Mouse (Mus musculus): Measurements from ENCODE around the gene Blvrb. TPM values are rescaled to one million over a fixed set of nuclear protein-coding genes. Genes with fewer than 3 reads are reported as not detected.

The Blvrb gene
- total and polyA plus RNA-seq, 3 experiments, result 210 to 245 TPM; not detected in 1

- H3K27ac ChIP-seq (ENCODE audit: control insufficient read depth, low read depth, low read length), result peak overlapping the region; percentile 62
- peaks cover 0 to 39% of the 10 kb centered on the region in 2 experiments; a peak in 2 of 4 replicates for H3K36me3 ChIP-seq (ENCODE audit: control insufficient read depth in 1 of 2, insufficient read depth in 2 of 2, low read length in 2 of 2)
- H3K4me1 ChIP-seq (ENCODE audit: control insufficient read depth in 1 of 2, insufficient read depth in 2 of 2, low read length in 2 of 2), result peaks cover 14 to 32% of the 10 kb centered on the region in 2 experiments
- H3K9me3 ChIP-seq (replicated peaks; ENCODE audit: insufficient read depth, low read length), result no peaks in the 10 kb centered on the region
- H3K4me3 ChIP-seq (ENCODE audit: control insufficient read depth in 1 of 2, insufficient read depth in 1 of 2, low read depth in 2 of 2, low read length in 2 of 2), result peak overlapping the region; percentile 57 to 74
- peak overlapping the region; percentile 66 for H3K9ac ChIP-seq (ENCODE audit: control insufficient read depth, low read depth, low read length, poor library complexity, severe bottlenecking)
- TF ChIP-seq POLR2AphosphoS2 (IDR thresholded peaks at IDR 0.05; ENCODE audit: low read length), result no peak
- no peak for TF ChIP-seq GABPA (IDR thresholded peaks at IDR 0.05; ENCODE audit: low read depth, low read length)
- TF ChIP-seq CHD1 (IDR thresholded peaks at IDR 0.05; ENCODE audit: low read depth, low read length), result peak; percentile 90; the same call in 1 of the 2 replicates
- no peak for TF ChIP-seq NRF1 (IDR thresholded peaks at IDR 0.05; ENCODE audit: insufficient read depth, low read depth, low read length, poor library complexity, severe bottlenecking)
- TF ChIP-seq MAX (IDR thresholded peaks at IDR 0.05; ENCODE audit: low read length), result no peak
- TF ChIP-seq KAT2A (conservative IDR thresholded peaks at IDR 0.05; ENCODE audit: low read depth, low read length), result no peak
- TF ChIP-seq GATA1 (IDR thresholded peaks at IDR 0.05; ENCODE audit: low read depth, low read length), result no peak
- no peak for TF ChIP-seq CTCF (IDR thresholded peaks at IDR 0.05 in 2 of 3, conservative IDR thresholded peaks at IDR 0.05 in 1 of 3; ENCODE audit: control insufficient read depth in 1 of 3, insufficient read depth in 1 of 3, low read depth in 2 of 3, low read length in 3 of 3, poor library complexity in 1 of 3, severe bottlenecking in 1 of 3)
- TF ChIP-seq POLR2A (IDR thresholded peaks at IDR 0.05; ENCODE audit: control insufficient read depth in 1 of 2, insufficient read depth in 1 of 2, low read depth in 1 of 2, low read length in 2 of 2, poor library complexity in 1 of 2), result no peak
- no peak for TF ChIP-seq USF1 (IDR thresholded peaks at IDR 0.05; ENCODE audit: low read depth, low read length)
- TF ChIP-seq TCF12 (IDR thresholded peaks at IDR 0.05; ENCODE audit: low read depth, low read length), result no peak
- TF ChIP-seq ZNF384 (IDR thresholded peaks at IDR 0.05; ENCODE audit: low read depth, low read length), result peak; percentile 96
- TF ChIP-seq UBTF (IDR thresholded peaks at IDR 0.05; ENCODE audit: borderline replicate concordance, insufficient read depth, low read depth, low read length), result no peak
- TF ChIP-seq MXI1 (IDR thresholded peaks at IDR 0.05; ENCODE audit: low read depth, low read length), result peak; percentile 58
- TF ChIP-seq ELF1 (IDR thresholded peaks at IDR 0.05; ENCODE audit: low read depth, low read length), result no peak
- TF ChIP-seq TBP (IDR thresholded peaks at IDR 0.05; ENCODE audit: low read depth, low read length), result no peak
- no peak for TF ChIP-seq MEF2A (IDR thresholded peaks at IDR 0.05; ENCODE audit: extremely low read depth, insufficient replicate concordance, low read depth, low read length, poor library complexity, severe bottlenecking)
- TF ChIP-seq ETS1 (IDR thresholded peaks at IDR 0.05; ENCODE audit: low read depth, low read length), result peak; percentile 24; the same call in 1 of the 2 replicates
- TF ChIP-seq RAD21 (IDR thresholded peaks at IDR 0.05; ENCODE audit: low read depth, low read length), result no peak
- no peak for TF ChIP-seq ZC3H11A (IDR thresholded peaks at IDR 0.05; ENCODE audit: low read depth, low read length)
- TF ChIP-seq SIN3A (IDR thresholded peaks at IDR 0.05; ENCODE audit: low read length), result peak; percentile 85
- peak; percentile 36; the same call in 1 of the 2 replicates for TF ChIP-seq HCFC1 (IDR thresholded peaks at IDR 0.05; ENCODE audit: low read depth, low read length)
- no peak for TF ChIP-seq CHD2 (IDR thresholded peaks at IDR 0.05; ENCODE audit: low read length)
- TF ChIP-seq MYC (IDR thresholded peaks at IDR 0.05; ENCODE audit: low read depth, low read length), result no peak
- TF ChIP-seq JUND (IDR thresholded peaks at IDR 0.05; ENCODE audit: low read depth, low read length), result no peak
- TF ChIP-seq USF2 (IDR thresholded peaks at IDR 0.05; ENCODE audit: borderline replicate concordance in 1 of 2, insufficient read depth in 1 of 2, low read depth in 1 of 2, low read length in 2 of 2), result no peak
- TF ChIP-seq MAFK (IDR thresholded peaks at IDR 0.05; ENCODE audit: borderline replicate concordance, low read depth, low read length), result no peak
- no peak for TF ChIP-seq E2F4 (IDR thresholded peaks at IDR 0.05; ENCODE audit: borderline replicate concordance, low read depth, low read length)
- TF ChIP-seq EP300 (IDR thresholded peaks at IDR 0.05; ENCODE audit: low read depth in 1 of 2, low read length in 2 of 2), result no peak; a peak in 1 of 4 replicates
- no peak for TF ChIP-seq MYB (IDR thresholded peaks at IDR 0.05; ENCODE audit: low read depth, low read length)
- TF ChIP-seq ZKSCAN1 (IDR thresholded peaks at IDR 0.05; ENCODE audit: low read depth, low read length), result no peak
- TF ChIP-seq MAZ (IDR thresholded peaks at IDR 0.05; ENCODE audit: low read depth, low read length), result no peak
- no peak; the same call in 1 of the 2 replicates for TF ChIP-seq RCOR1 (IDR thresholded peaks at IDR 0.05; ENCODE audit: low read depth, low read length)
- no peak for TF ChIP-seq POLR2AphosphoS5 (IDR thresholded peaks at IDR 0.05; ENCODE audit: borderline replicate concordance, low read depth, low read length)
- H3K79me2 ChIP-seq (ENCODE audit: control insufficient read depth, insufficient read depth, low read length, poor library complexity), result peaks cover 10% of the 10 kb centered on the region
- H3K27me3 ChIP-seq (ENCODE audit: control insufficient read depth in 1 of 2, insufficient read depth in 2 of 2, low read length in 2 of 2), result no peaks in the 10 kb centered on the region
- peak; percentile 87 for DNase-seq (ENCODE audit: low read depth, low spot score)
Measured at GRCm38 (mm10) chr7:27486102-27486769, 38.5 kb downstream of the Blvrb start.
